Mouse (Mus musculus): ENCODE data around the gene Ccdc170. TPM values are rescaled to one million over a fixed set of nuclear protein-coding genes. Genes with fewer than 3 reads are reported as not detected.
"Not testable (repeated sequence)": the region's sequence is repeated elsewhere in the genome, so short reads cannot be mapped to it uniquely, and the experiment has no call there.

The Ccdc170 gene
- polyA plus RNA-seq, 1 experiment from 2014 or later: 0.13 TPM

DNA sequence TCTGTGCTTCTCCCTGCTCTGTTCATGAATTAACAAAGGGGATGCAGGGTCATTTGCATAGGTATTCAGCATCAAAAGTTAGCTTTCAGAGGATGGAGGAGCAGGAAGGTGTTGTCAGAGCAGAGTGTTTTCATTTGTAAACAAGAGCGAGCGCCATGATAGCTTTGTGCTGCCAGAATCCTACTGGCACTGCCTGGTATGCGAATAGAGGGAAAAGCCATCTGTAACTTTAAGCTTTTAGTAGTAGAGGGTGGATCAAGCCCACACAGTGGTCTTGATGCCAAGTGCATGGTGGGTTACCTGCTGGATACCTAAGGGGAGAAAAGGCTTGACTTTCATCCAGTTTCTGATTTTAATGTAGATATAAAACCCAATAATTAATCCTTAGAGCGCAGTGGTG, 89.0 kb downstream of the Ccdc170 start:
- Histone ChIP-seq H3K4me2 (no peak overlapping the region), H3K9me3 (no peaks in the 10 kb centered on the region), H3K4me1 (no peaks in the 10 kb centered on the region), H3K27me3 (no peaks in the 10 kb centered on the region), H3K27ac (no peak overlapping the region), H3K36me3 (no peaks in the 10 kb centered on the region), H3K9ac (no peak overlapping the region), H3K4me3 (no peak overlapping the region)
- ATAC-seq (ENCODE audit: insufficient number of reproducible peaks, low FRiP score, low TSS enrichment, low read depth): no peak
- WGBS: 80% methylated on average over 4 of the region's 4 CpGs

DNA sequence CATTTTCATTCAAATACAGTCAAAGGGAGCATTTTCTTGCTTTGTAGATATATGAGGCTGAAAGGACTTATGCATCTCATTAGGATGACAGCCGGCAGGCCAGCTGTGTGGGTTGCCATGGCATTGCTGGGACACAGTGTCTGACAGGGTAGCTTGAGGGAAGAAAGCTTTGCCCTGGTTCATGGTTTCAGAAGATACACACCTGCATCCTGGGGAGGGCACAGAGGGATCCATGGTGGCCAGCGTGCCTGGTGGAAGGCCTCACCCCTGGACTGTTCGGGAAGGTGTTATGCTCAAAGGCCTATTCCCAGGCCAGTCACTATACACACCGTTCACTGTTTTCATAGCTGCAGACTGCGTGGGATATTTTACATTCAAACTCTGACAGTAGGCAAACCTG, 99.6 kb downstream of the Ccdc170 start:
- Histone ChIP-seq H3K27ac (no peak overlapping the region), H3K4me2 (no peak overlapping the region), H3K9ac (no peak overlapping the region), H3K27me3 (no peaks in the 10 kb centered on the region), H3K4me3 (no peak overlapping the region), H3K36me3 (no peaks in the 10 kb centered on the region), H3K4me1 (no peaks in the 10 kb centered on the region), H3K9me3 (no peaks in the 10 kb centered on the region)
- no peak for ATAC-seq (ENCODE audit: insufficient number of reproducible peaks, low FRiP score, low TSS enrichment, low read depth)
- WGBS: 77% methylated on average over 5 of the region's 5 CpGs

- WGBS: 86% methylated on average over 6 of the region's 6 CpGs
These were observed 104.4 kb downstream of the Ccdc170 start for GRCm38 (mm10) chr10:4586691-4587090.

DNA sequence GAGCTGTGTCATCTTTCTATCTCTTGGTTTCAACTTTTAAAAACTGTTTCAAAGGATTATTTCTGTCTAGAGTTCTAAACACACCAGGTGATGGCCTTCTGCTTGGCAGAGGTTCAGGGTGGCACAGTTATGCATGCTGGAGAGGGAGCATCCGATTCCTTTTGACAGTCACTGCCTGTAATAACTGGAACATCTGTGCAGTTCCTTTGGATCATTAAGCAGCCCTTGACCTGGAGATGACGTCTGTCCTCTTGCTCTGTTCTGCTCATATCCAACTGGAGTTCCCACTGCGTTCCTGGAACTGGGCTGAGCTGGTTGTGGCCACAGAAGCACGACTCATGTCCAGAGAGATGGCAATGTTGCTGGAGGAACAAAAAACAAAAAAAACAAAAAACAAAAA, 107.3 kb downstream of the Ccdc170 start:
- Histone ChIP-seq H3K27ac (no peak overlapping the region), H3K27me3 (no peaks in the 10 kb centered on the region), H3K4me1 (no peaks in the 10 kb centered on the region), H3K9me3 (no peaks in the 10 kb centered on the region), H3K9ac (no peak overlapping the region), H3K4me2 (no peak overlapping the region), H3K4me3 (no peak overlapping the region), H3K36me3 (no peaks in the 10 kb centered on the region)
- 72% methylated on average over 4 of the region's 4 CpGs for WGBS
- no peak for ATAC-seq (ENCODE audit: insufficient number of reproducible peaks, low FRiP score, low TSS enrichment, low read depth)

More at GRCm38 (mm10) chr10:4586691-4587090, 104.4 kb downstream of the Ccdc170 start:
- no peak overlapping the region for H3K27ac ChIP-seq
- H3K4me3 ChIP-seq: no peak overlapping the region
- H3K4me2 ChIP-seq: no peak overlapping the region
- no peaks in the 10 kb centered on the region for H3K27me3 ChIP-seq
- no peak overlapping the region for H3K9ac ChIP-seq
- no peak for ATAC-seq (ENCODE audit: insufficient number of reproducible peaks, low FRiP score, low TSS enrichment, low read depth)
- no peaks in the 10 kb centered on the region for H3K4me1 ChIP-seq
- H3K36me3 ChIP-seq: no peaks in the 10 kb centered on the region
- no peaks in the 10 kb centered on the region for H3K9me3 ChIP-seq

- no peaks in the 10 kb centered on the region for H3K4me1 ChIP-seq
- H3K27ac ChIP-seq: no peak overlapping the region
- H3K4me2 ChIP-seq: no peak overlapping the region
- H3K4me3 ChIP-seq: no peak overlapping the region
- no peak overlapping the region for H3K9ac ChIP-seq
- no peaks in the 10 kb centered on the region for H3K36me3 ChIP-seq
- no peaks in the 10 kb centered on the region for H3K27me3 ChIP-seq
- H3K9me3 ChIP-seq: no peaks in the 10 kb centered on the region
- ATAC-seq (ENCODE audit: insufficient number of reproducible peaks, low FRiP score, low TSS enrichment, low read depth): no peak
- WGBS: 61% methylated on average over 8 of the region's 8 CpGs
These were observed 108.7 kb downstream of the Ccdc170 start for GRCm38 (mm10) chr10:4590956-4591355.

GRCm38 (mm10) chr10:4593828-4594227, 111.5 kb downstream of the Ccdc170 start:
- no peak overlapping the region for H3K4me2 ChIP-seq
- 75% methylated on average over 4 of the region's 4 CpGs for WGBS
- ATAC-seq (ENCODE audit: insufficient number of reproducible peaks, low FRiP score, low TSS enrichment, low read depth): no peak
- no peak overlapping the region for H3K27ac ChIP-seq
- H3K27me3 ChIP-seq: no peaks in the 10 kb centered on the region
- H3K4me1 ChIP-seq: no peaks in the 10 kb centered on the region
- no peaks in the 10 kb centered on the region for H3K36me3 ChIP-seq
- H3K4me3 ChIP-seq: no peak overlapping the region
- H3K9ac ChIP-seq: no peak overlapping the region
- H3K9me3 ChIP-seq: no peaks in the 10 kb centered on the region

DNA sequence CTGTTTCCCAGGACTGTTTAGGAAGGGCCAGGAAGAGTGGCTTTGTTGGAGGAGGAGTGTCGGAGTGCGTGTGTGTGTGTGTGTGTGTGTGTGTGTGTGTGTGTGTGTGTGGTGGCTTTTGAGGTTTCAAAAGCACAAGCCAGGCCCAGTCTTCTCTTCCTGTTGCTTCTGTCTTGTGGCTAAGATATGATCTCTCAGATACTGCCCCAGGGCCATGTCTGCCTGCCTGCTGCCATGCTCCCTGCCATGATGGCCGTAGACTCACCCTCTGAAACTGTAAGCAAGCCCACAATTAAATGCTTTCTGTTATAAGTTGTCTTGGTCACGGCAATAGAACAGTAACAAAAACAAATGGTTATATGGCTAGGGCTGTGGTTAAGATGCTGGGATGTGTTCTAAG, 114.9 kb downstream of the Ccdc170 start:
- no peaks in the 10 kb centered on the region for H3K9me3 ChIP-seq
- H3K4me2 ChIP-seq: no peak overlapping the region
- no peaks in the 10 kb centered on the region for H3K27me3 ChIP-seq
- no peak overlapping the region for H3K9ac ChIP-seq
- H3K4me3 ChIP-seq: no peak overlapping the region
- H3K4me1 ChIP-seq: no peaks in the 10 kb centered on the region
- H3K27ac ChIP-seq: no peak overlapping the region
- H3K36me3 ChIP-seq: no peaks in the 10 kb centered on the region
- ATAC-seq (ENCODE audit: insufficient number of reproducible peaks, low FRiP score, low TSS enrichment, low read depth): no peak
- WGBS: 94% methylated on average over 4 of the region's 4 CpGs

DNA sequence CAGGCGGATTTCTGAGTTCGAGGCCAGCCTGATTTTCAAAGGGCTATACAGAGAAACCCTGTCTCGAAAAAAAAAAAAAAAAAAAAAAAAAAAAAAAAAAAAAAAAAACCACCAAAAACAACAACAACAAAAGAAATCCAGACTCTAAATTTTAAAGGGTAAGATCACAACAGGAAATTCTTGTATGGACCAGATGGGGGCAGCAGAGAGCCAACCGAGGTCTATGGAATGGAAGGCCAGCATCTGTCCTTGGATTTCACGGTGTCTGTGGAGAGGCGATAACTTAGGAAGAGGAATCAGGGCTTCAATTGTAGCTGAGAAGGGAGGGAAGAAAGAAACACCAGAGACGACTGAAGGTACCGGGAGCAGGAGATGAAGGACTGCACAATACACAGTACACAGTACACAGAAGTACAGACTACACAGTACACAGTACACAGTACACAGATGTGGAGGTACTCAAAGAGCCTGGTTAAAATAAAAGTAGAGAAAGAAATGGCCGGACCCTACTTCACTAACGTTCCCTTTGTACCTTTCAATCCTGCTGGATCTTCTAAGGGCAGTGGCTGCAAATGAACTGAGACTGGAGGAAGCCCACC, 116.0 kb downstream of the Ccdc170 start:
- ATAC-seq (ENCODE audit: insufficient number of reproducible peaks, low FRiP score, low TSS enrichment, low read depth): no peak
- WGBS: 58% methylated on average over 10 of the region's 10 CpGs

GRCm38 (mm10) chr10:4598916-4599315, 116.6 kb downstream of the Ccdc170 start:
- Histone ChIP-seq H3K4me2 (no peak overlapping the region), H3K36me3 (no peaks in the 10 kb centered on the region), H3K9me3 (no peaks in the 10 kb centered on the region), H3K27ac (no peak overlapping the region), H3K27me3 (no peaks in the 10 kb centered on the region), H3K4me3 (no peak overlapping the region), H3K9ac (no peak overlapping the region), H3K4me1 (no peaks in the 10 kb centered on the region)
- ATAC-seq (ENCODE audit: insufficient number of reproducible peaks, low FRiP score, low TSS enrichment, low read depth): no peak
- 68% methylated on average over 12 of the region's 12 CpGs for WGBS

More for the DNA sequence above, 116.0 kb downstream of the Ccdc170 start:
- no peaks in the 10 kb centered on the region for H3K9me3 ChIP-seq
- H3K4me2 ChIP-seq: no peak overlapping the region
- H3K9ac ChIP-seq: no peak overlapping the region
- H3K4me3 ChIP-seq: no peak overlapping the region
- no peaks in the 10 kb centered on the region for H3K4me1 ChIP-seq
- no peaks in the 10 kb centered on the region for H3K27me3 ChIP-seq
- no peak overlapping the region for H3K27ac ChIP-seq
- H3K36me3 ChIP-seq: no peaks in the 10 kb centered on the region

DNA sequence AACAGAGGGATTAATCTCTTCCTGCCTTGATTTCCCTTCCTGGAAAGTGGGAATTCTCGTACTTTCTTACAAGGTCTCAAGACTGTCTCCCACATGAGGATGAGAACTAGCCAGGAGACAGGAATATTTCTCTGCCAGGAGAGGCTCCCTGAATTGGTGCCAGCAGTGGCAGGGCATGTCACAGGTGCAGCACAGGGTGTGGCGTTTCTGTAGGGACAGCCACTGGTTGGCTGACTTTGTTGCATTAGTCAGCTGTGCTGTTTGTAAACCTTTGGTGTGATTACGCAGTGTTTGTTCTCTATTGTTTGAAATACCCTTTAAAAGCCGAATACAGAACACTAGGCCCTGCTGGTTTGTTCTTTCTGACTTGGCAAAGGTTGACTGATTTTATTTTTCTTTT, 117.3 kb downstream of the Ccdc170 start:
- no peak for ATAC-seq (ENCODE audit: insufficient number of reproducible peaks, low FRiP score, low TSS enrichment, low read depth)
- Histone ChIP-seq H3K9ac (no peak overlapping the region), H3K27ac (no peak overlapping the region), H3K36me3 (no peaks in the 10 kb centered on the region), H3K9me3 (no peaks in the 10 kb centered on the region), H3K4me3 (no peak overlapping the region), H3K4me1 (no peaks in the 10 kb centered on the region), H3K4me2 (no peak overlapping the region), H3K27me3 (no peaks in the 10 kb centered on the region)
- WGBS: 81% methylated on average over 4 of the region's 4 CpGs

DNA sequence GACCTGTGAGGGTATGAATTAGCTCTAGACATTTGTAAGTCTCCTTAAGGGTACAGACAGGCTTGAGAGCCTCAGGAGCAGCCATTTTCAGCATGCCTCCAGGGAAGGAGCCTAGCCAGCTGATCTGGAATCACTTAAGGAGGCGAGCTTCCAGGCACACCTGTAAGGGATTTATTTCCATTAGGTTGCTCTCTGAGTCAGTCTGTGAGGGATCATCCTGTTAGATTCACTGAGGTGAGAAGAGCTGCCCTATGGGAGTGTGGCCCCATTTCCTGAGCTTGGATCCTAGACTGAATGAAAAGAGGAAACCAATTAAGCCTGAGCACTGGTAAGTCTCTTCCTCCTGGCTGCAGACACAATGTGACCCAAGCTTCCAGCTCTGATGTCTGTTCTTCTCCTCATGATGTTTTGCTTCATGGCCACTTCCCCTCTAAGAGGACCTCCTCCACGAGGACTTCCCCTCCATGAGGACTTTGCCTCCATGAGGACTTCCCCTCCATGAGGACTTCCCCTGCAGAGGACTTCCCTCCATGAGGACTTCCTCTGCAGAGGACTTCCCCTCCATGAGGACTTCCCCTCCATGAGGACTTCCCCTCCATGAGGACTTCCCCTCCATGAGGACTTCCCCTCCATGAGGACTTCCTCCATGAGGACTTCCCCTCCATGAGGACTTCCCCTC, 118.6 kb downstream of the Ccdc170 start:
- Histone ChIP-seq H3K9ac (no peak overlapping the region), H3K9me3 (no peaks in the 10 kb centered on the region), H3K27me3 (no peaks in the 10 kb centered on the region), H3K4me3 (no peak overlapping the region), H3K27ac (no peak overlapping the region), H3K4me2 (no peak overlapping the region), H3K36me3 (no peaks in the 10 kb centered on the region), H3K4me1 (no peaks in the 10 kb centered on the region)
- 37% methylated on average over 2 of the region's 2 CpGs for WGBS
- ATAC-seq (ENCODE audit: insufficient number of reproducible peaks, low FRiP score, low TSS enrichment, low read depth): no peak

GRCm38 (mm10) chr10:4601612-4602011, 119.3 kb downstream of the Ccdc170 start:
- not testable (repeated sequence) for H3K27ac ChIP-seq; H3K36me3 ChIP-seq; H3K4me3 ChIP-seq; H3K9ac ChIP-seq; H3K27me3 ChIP-seq; H3K4me1 ChIP-seq; H3K9me3 ChIP-seq; H3K4me2 ChIP-seq; ATAC-seq (ENCODE audit: insufficient number of reproducible peaks, low FRiP score, low TSS enrichment, low read depth)

GRCm38 (mm10) chr10:4602466-4602865, 120.2 kb downstream of the Ccdc170 start:
- Histone ChIP-seq H3K36me3 (no peaks in the 10 kb centered on the region), H3K4me3 (no peak overlapping the region), H3K27me3 (no peaks in the 10 kb centered on the region), H3K4me2 (no peak overlapping the region), H3K27ac (no peak overlapping the region), H3K4me1 (no peaks in the 10 kb centered on the region), H3K9ac (no peak overlapping the region), H3K9me3 (no peaks in the 10 kb centered on the region)
- 78% methylated on average over 4 of the region's 4 CpGs for WGBS
- ATAC-seq (ENCODE audit: insufficient number of reproducible peaks, low FRiP score, low TSS enrichment, low read depth): no peak
